Mouse (Mus musculus): ENCODE measurements around the gene Mup17. TPM values are rescaled to one million over a fixed set of nuclear protein-coding genes. Genes with fewer than 3 reads are reported as not detected.
"Not testable (repeated sequence)": the region's sequence is repeated elsewhere in the genome, so short reads cannot be mapped to it uniquely, and the experiment has no call there.

Gene Mup17
- not detected for polyA plus RNA-seq (2021)

GRCm38 (mm10) chr4:61595771-61596170 lies at the start of gene Mup17:
TSS of gene Mup17 (minus strand) at chr4:61595871.
- H3K27me3 ChIP-seq; DNase-seq (ENCODE audit: low read depth, low spot score); POLR2A ChIA-PET; ATAC-seq; in situ Hi-C loops (cut with MboI; ENCODE audit: low pct_unique_long_range_greater_than_20kb); CTCF ChIA-PET: not testable (repeated sequence)

- DNase-seq (ENCODE audit: low read depth, low spot score); CTCF ChIA-PET; POLR2A ChIA-PET; H3K27me3 ChIP-seq; in situ Hi-C loops (cut with MboI; ENCODE audit: low pct_unique_long_range_greater_than_20kb); ATAC-seq: not testable (repeated sequence)
These were observed 24.1 kb downstream of the Mup17 start for GRCm38 (mm10) chr4:61571561-61571960.

- ATAC-seq; in situ Hi-C loops (cut with MboI; ENCODE audit: low pct_unique_long_range_greater_than_20kb); DNase-seq (ENCODE audit: low read depth, low spot score): not testable (repeated sequence)
These were observed 39.8 kb downstream of the Mup17 start for GRCm38 (mm10) chr4:61555887-61556286.

More at GRCm38 (mm10) chr4:61555887-61556286, 39.8 kb downstream of the Mup17 start:
- H3K27me3 ChIP-seq, POLR2A ChIA-PET, CTCF ChIA-PET: not testable (repeated sequence)

Other genes starting within 250 kb of the Mup17 start
- gene Mup15, start 156.1 kb downstream of the Mup17 start, polyA plus RNA-seq (2021) = not detected
- gene Mup16, start 76.3 kb downstream of the Mup17 start, polyA plus RNA-seq (2021) = not detected
- not detected for gene Mup18, start 78.3 kb upstream of the Mup17 start, polyA plus RNA-seq (2021)
- not detected for gene Mup19, start 186.4 kb upstream of the Mup17 start, polyA plus RNA-seq (2021)
- gene Mup5, start 239.4 kb upstream of the Mup17 start, polyA plus RNA-seq (2021) = not detected

All from Patski (cell line).